Mouse (Mus musculus): ENCODE measurements around the gene Fam240a. TPM values are rescaled to one million over a fixed set of nuclear protein-coding genes. Genes with fewer than 3 reads are reported as not detected.

Gene Fam240a
- polyA plus RNA-seq, 1 experiment from 2014 or later = not detected

Small RNAs within 50 kb of the gene (microRNA-seq; reads per million reads assigned to microRNA genes)
- gene Gm24269 = not detected

Other genes with a start within 250 kb of the Fam240a start
- 0.23 and 1.6 TPM in 2 replicates for gene Myl3, start 175.0 kb downstream of the Fam240a start, polyA plus RNA-seq (2014; fragmentation: Nextera tagmentation; extraction: Ambion mirVana)
- 25.7 and 26.7 TPM in 2 replicates for gene Pth1r, start 169.7 kb downstream of the Fam240a start, polyA plus RNA-seq (2014; fragmentation: Nextera tagmentation; extraction: Ambion mirVana)
- gene Prss42, start 118.7 kb downstream of the Fam240a start, polyA plus RNA-seq (2014; fragmentation: Nextera tagmentation; extraction: Ambion mirVana) = not detected in 2 replicates
- gene Prss44, start 102.9 kb downstream of the Fam240a start, polyA plus RNA-seq (2014; fragmentation: Nextera tagmentation; extraction: Ambion mirVana) = not detected in 2 replicates
- gene Prss43, start 90.2 kb downstream of the Fam240a start, polyA plus RNA-seq (2014; fragmentation: Nextera tagmentation; extraction: Ambion mirVana) = not detected in 2 replicates
- not detected in 2 replicates for gene Prss45, start 82.3 kb downstream of the Fam240a start, polyA plus RNA-seq (2014; fragmentation: Nextera tagmentation; extraction: Ambion mirVana)
- gene Prss46, start 72.4 kb downstream of the Fam240a start, polyA plus RNA-seq (2014; fragmentation: Nextera tagmentation; extraction: Ambion mirVana) = not detected in 2 replicates
- gene Prss50, start 58.9 kb downstream of the Fam240a start, polyA plus RNA-seq (2014; fragmentation: Nextera tagmentation; extraction: Ambion mirVana) = 0.28 and 0.68 TPM in 2 replicates
- 5.0 and 5.9 TPM in 2 replicates for gene Als2cl, start 37.0 kb downstream of the Fam240a start, polyA plus RNA-seq (2014; fragmentation: Nextera tagmentation; extraction: Ambion mirVana)
- gene Tmie, start 36.7 kb downstream of the Fam240a start, polyA plus RNA-seq (2014; fragmentation: Nextera tagmentation; extraction: Ambion mirVana) = 0.40 and 0.54 TPM in 2 replicates
- gene Tdgf1, start 29.3 kb upstream of the Fam240a start, polyA plus RNA-seq (2014; fragmentation: Nextera tagmentation; extraction: Ambion mirVana) = not detected in 2 replicates
- 0.12 and 0.27 TPM in 2 replicates for gene Lrrc2, start 34.7 kb upstream of the Fam240a start, polyA plus RNA-seq (2014; fragmentation: Nextera tagmentation; extraction: Ambion mirVana)
- 0.14 TPM in 1 of 2 replicates, not detected in the other for gene Rtp3, start 73.7 kb upstream of the Fam240a start, polyA plus RNA-seq (2014; fragmentation: Nextera tagmentation; extraction: Ambion mirVana)
- gene Ltf, start 102.4 kb upstream of the Fam240a start, polyA plus RNA-seq (2014; fragmentation: Nextera tagmentation; extraction: Ambion mirVana) = 1.5 and 1.6 TPM in 2 replicates
- 1.3 and 1.7 TPM in 2 replicates for gene Ccrl2, start 140.7 kb upstream of the Fam240a start, polyA plus RNA-seq (2014; fragmentation: Nextera tagmentation; extraction: Ambion mirVana)
- 34.4 and 36.8 TPM in 2 replicates for gene Lrrfip2, start 200.7 kb upstream of the Fam240a start, polyA plus RNA-seq (2014; fragmentation: Nextera tagmentation; extraction: Ambion mirVana)

Measured in intestine, embryonic 14.5 days (tissue).